Mouse (Mus musculus): ENCODE data around the gene Hdc. TPM values are rescaled to one million over a fixed set of nuclear protein-coding genes. Genes with fewer than 3 reads are reported as not detected.

Hdc gene
- total and polyA plus RNA-seq, 2 experiments, result 1.7 to 1.8 TPM

DNA sequence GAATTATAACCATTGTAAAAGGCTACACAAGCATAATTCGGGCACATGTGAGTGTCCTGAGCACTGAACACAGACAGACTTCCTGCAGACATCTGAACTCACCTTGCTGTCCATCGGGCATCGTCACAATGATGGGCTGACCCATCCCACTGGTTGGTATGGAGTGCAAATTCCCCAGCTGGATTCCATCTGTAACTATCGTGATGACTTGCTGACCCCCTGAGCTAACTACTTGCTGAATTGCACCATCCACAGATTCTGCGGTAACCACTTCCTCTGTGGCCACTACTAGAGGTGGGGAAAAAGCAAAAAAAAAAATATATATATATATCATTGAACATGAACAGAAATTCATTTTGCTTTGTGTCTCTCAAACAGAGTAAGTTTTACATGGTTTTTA lies 27.4 kb upstream of the Hdc start:
- TF ChIP-seq CTCF (IDR thresholded peaks at IDR 0.05; ENCODE audit: low read depth, low read length), result no peak
- TF ChIP-seq POLR2A (IDR thresholded peaks at IDR 0.05; ENCODE audit: extremely low read depth, insufficient read depth, low read length), result no peak
- Histone ChIP-seq H3K4me3 (ENCODE audit: insufficient read depth, low read depth, low read length) (no peak overlapping the region), H3K27me3 (ENCODE audit: control insufficient read depth, insufficient read depth, low read length) (no peaks in the 10 kb centered on the region), H3K36me3 (ENCODE audit: control insufficient read depth, insufficient read depth, low read length) (peaks cover 27% of the 10 kb centered on the region), H3K79me2 (ENCODE audit: control insufficient read depth, insufficient read depth, low read length) (no peaks in the 10 kb centered on the region), H3K27ac (replicated peaks; ENCODE audit: insufficient read depth, low read depth, low read length) (no peak overlapping the region), H3K4me1 (ENCODE audit: control insufficient read depth, insufficient read depth, low read length) (peaks cover 8% of the 10 kb centered on the region; the same call in 1 of the 2 replicates), H3K9ac (ENCODE audit: low read depth, low read length) (no peak overlapping the region)
- DNase-seq (ENCODE audit: extremely low read depth, low read depth, low spot score), result no peak
- WGBS, result 98% methylated on average over 5 of the region's 5 CpGs

DNA sequence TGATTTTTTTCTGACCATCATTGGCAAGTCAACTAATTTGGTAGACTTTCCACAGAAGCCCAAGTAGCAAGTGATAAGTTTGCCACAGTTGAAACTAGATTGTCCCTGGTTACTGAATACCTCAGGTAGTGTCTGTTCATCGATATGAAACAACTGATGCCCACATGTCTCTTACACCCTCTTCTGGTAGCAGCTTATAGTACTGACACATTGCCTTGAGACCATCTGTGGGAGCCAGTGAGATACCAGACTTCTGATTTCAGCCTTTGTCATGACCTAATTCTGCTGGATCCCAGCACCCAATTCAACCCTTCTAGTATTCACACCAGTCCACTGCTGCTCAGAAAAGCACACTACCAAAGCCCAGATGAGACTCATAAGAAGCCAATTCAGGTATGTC lies 25.7 kb upstream of the Hdc start:
- Histone ChIP-seq H3K9ac (ENCODE audit: low read depth, low read length) (no peak overlapping the region), H3K4me1 (ENCODE audit: control insufficient read depth, insufficient read depth, low read length) (peaks cover 8% of the 10 kb centered on the region; the same call in 1 of the 2 replicates), H3K79me2 (ENCODE audit: control insufficient read depth, insufficient read depth, low read length) (no peaks in the 10 kb centered on the region), H3K27ac (replicated peaks; ENCODE audit: insufficient read depth, low read depth, low read length) (no peak overlapping the region), H3K36me3 (ENCODE audit: control insufficient read depth, insufficient read depth, low read length) (peaks cover 31% of the 10 kb centered on the region), H3K27me3 (ENCODE audit: control insufficient read depth, insufficient read depth, low read length) (no peaks in the 10 kb centered on the region), H3K4me3 (ENCODE audit: insufficient read depth, low read depth, low read length) (no peak overlapping the region)
- TF ChIP-seq CTCF (IDR thresholded peaks at IDR 0.05; ENCODE audit: low read depth, low read length) (no peak), POLR2A (IDR thresholded peaks at IDR 0.05; ENCODE audit: extremely low read depth, insufficient read depth, low read length) (no peak)
- WGBS, result 77% methylated on average over 1 of the region's 1 CpGs
- DNase-seq (ENCODE audit: extremely low read depth, low read depth, low spot score), result no peak

GRCm38 (mm10) chr2:126640298-126640697 lies 21.2 kb upstream of the Hdc start:
- H3K36me3 ChIP-seq (ENCODE audit: control insufficient read depth, insufficient read depth, low read length), result peaks cover 27% of the 10 kb centered on the region
- H3K4me3 ChIP-seq (ENCODE audit: insufficient read depth, low read depth, low read length), result no peak overlapping the region
- no peaks in the 10 kb centered on the region for H3K27me3 ChIP-seq (ENCODE audit: control insufficient read depth, insufficient read depth, low read length)
- H3K4me1 ChIP-seq (ENCODE audit: control insufficient read depth, insufficient read depth, low read length), result no peaks in the 10 kb centered on the region
- 89% methylated on average over 2 of the region's 2 CpGs for WGBS
- no peak for DNase-seq (ENCODE audit: extremely low read depth, low read depth, low spot score)
- peak; percentile 13; the same call in 1 of the 2 replicates for TF ChIP-seq CTCF (IDR thresholded peaks at IDR 0.05; ENCODE audit: low read depth, low read length)
- TF ChIP-seq POLR2A (IDR thresholded peaks at IDR 0.05; ENCODE audit: extremely low read depth, insufficient read depth, low read length), result no peak
- H3K9ac ChIP-seq (ENCODE audit: low read depth, low read length), result no peak overlapping the region
- no peaks in the 10 kb centered on the region for H3K79me2 ChIP-seq (ENCODE audit: control insufficient read depth, insufficient read depth, low read length)
- H3K27ac ChIP-seq (replicated peaks; ENCODE audit: insufficient read depth, low read depth, low read length), result no peak overlapping the region

- no peak for DNase-seq (ENCODE audit: extremely low read depth, low read depth, low spot score)
- peaks cover 16% of the 10 kb centered on the region for H3K36me3 ChIP-seq (ENCODE audit: control insufficient read depth, insufficient read depth, low read length)
- H3K27me3 ChIP-seq (ENCODE audit: control insufficient read depth, insufficient read depth, low read length), result no peaks in the 10 kb centered on the region
- no peaks in the 10 kb centered on the region for H3K79me2 ChIP-seq (ENCODE audit: control insufficient read depth, insufficient read depth, low read length)
- H3K4me3 ChIP-seq (ENCODE audit: insufficient read depth, low read depth, low read length), result no peak overlapping the region
- no peaks in the 10 kb centered on the region for H3K4me1 ChIP-seq (ENCODE audit: control insufficient read depth, insufficient read depth, low read length)
- no peak overlapping the region for H3K9ac ChIP-seq (ENCODE audit: low read depth, low read length)
- WGBS, result 69% methylated on average over 12 of the region's 12 CpGs
- H3K27ac ChIP-seq (replicated peaks; ENCODE audit: insufficient read depth, low read depth, low read length), result no peak overlapping the region
- TF ChIP-seq POLR2A (IDR thresholded peaks at IDR 0.05; ENCODE audit: extremely low read depth, insufficient read depth, low read length), result no peak
- no peak for TF ChIP-seq CTCF (IDR thresholded peaks at IDR 0.05; ENCODE audit: low read depth, low read length)
These were observed 17.1 kb upstream of the Hdc start for GRCm38 (mm10) chr2:126635939-126636823.

DNA sequence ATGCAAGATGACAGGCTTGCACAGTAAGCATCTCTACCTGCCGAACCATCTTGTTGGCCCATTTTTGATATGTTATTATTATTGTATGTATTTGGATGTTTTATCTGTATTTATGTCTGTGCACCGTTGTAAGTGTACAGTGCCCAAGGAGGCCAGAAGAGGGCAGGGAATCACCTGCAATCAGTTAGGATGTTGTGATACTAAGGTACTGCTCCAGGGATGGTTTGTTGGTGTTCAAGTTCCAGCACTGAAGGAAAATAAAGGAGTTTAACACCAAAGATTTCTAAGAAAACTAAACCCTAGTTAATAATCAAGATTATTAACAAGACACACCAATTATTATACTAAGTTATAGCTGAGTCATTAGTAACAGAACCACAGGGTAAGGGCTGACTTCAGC lies 14.1 kb upstream of the Hdc start:
- Histone ChIP-seq H3K9ac (ENCODE audit: low read depth, low read length) (no peak overlapping the region), H3K27ac (replicated peaks; ENCODE audit: insufficient read depth, low read depth, low read length) (no peak overlapping the region), H3K36me3 (ENCODE audit: control insufficient read depth, insufficient read depth, low read length) (peaks cover 15% of the 10 kb centered on the region), H3K79me2 (ENCODE audit: control insufficient read depth, insufficient read depth, low read length) (no peaks in the 10 kb centered on the region), H3K27me3 (ENCODE audit: control insufficient read depth, insufficient read depth, low read length) (no peaks in the 10 kb centered on the region), H3K4me3 (ENCODE audit: insufficient read depth, low read depth, low read length) (no peak overlapping the region), H3K4me1 (ENCODE audit: control insufficient read depth, insufficient read depth, low read length) (no peaks in the 10 kb centered on the region)
- TF ChIP-seq POLR2A (IDR thresholded peaks at IDR 0.05; ENCODE audit: extremely low read depth, insufficient read depth, low read length), result no peak
- no peak; the same call in 1 of the 2 replicates for TF ChIP-seq CTCF (IDR thresholded peaks at IDR 0.05; ENCODE audit: low read depth, low read length)
- DNase-seq (ENCODE audit: extremely low read depth, low read depth, low spot score), result no peak
- 81% methylated on average over 2 of the region's 2 CpGs for WGBS

- DNase-seq (ENCODE audit: extremely low read depth, low read depth, low spot score), result no peak
- no peaks in the 10 kb centered on the region for H3K27me3 ChIP-seq (ENCODE audit: control insufficient read depth, insufficient read depth, low read length)
- TF ChIP-seq POLR2A (IDR thresholded peaks at IDR 0.05; ENCODE audit: extremely low read depth, insufficient read depth, low read length) (no peak), CTCF (IDR thresholded peaks at IDR 0.05; ENCODE audit: low read depth, low read length) (no peak)
- no peak overlapping the region for H3K9ac ChIP-seq (ENCODE audit: low read depth, low read length)
- no peak overlapping the region for H3K27ac ChIP-seq (replicated peaks; ENCODE audit: insufficient read depth, low read depth, low read length)
- H3K36me3 ChIP-seq (ENCODE audit: control insufficient read depth, insufficient read depth, low read length), result peaks cover 12% of the 10 kb centered on the region
- no peak overlapping the region for H3K4me3 ChIP-seq (ENCODE audit: insufficient read depth, low read depth, low read length)
- no peaks in the 10 kb centered on the region for H3K79me2 ChIP-seq (ENCODE audit: control insufficient read depth, insufficient read depth, low read length)
- no peaks in the 10 kb centered on the region for H3K4me1 ChIP-seq (ENCODE audit: control insufficient read depth, insufficient read depth, low read length)
- WGBS, result 95% methylated on average over 9 of the region's 9 CpGs
These were observed 9.4 kb upstream of the Hdc start for GRCm38 (mm10) chr2:126628455-126628995.
